Mouse (Mus musculus): ENCODE results near the gene Tuba4a.

Tuba4a gene

DNA sequence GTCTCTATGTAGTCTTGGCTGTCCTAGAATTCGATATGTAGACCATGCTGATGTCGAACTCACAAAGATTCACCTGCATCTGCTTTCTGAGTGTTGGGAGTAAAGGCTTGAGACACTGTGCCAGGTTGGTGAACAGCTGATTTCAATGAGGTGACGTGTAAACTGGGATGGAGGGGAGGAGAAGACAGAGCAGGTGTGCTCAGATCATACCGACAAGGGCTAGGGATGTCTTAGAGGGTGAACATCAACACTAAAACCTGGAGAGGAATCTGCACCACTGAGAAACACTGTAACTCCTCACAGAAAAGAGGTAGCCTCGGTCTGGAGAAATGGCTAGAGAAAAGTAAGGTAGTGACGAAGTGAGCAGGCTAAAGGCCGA lies 51.6 kb downstream of the Tuba4a start:
- DNase-seq (ENCODE audit: low spot score in 2 of 2) = no peak

Data from left cerebral cortex, adult 9 months (tissue).